Mouse (Mus musculus) right cerebral cortex, postnatal 10 days (tissue): ENCODE measurements around the gene Naa40.
A peak's percentile ranks its signal among the peaks of the same experiment; 100 is the strongest.

Experiments used
- DNase-seq, 2 experiments: peaks; one replicate each; pipeline ENCODE4 v3.0.0; 2021; ENCODE audit warnings: low spot score in 2 of 2

Naa40 gene

DNA sequence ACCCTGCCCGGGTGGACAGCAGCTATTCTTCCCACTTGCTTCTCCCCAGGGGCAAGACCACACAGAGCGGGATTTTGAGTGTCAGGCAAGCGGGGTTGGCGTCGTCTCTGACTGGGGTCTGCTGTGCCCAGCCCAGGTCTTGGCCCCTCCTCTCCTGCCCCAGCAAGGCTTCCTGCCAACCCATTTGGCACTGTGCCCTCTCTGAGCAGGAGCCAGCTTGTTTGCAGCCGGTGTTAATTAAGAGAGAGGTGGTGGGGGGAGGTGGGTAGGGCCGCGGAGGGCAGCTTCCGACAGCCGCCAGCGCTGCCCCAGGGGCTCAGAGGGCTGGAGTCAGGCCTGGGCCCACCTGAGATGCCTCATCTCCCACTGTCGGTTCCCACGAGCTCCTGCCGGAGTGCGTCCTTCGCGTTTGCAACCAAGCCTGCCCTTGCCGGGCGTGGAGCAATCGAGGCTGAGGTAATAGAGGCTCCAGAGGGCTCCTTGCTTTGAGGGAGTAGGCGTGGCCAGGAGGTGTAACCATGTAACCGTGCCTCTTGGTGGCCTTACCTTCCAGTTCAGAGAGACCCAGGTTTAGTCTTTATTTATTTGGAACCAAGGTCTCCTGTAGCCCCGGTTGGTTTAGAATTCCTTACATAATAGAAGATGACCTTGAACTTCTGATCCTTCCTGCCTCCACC lies 58.6 kb downstream of the Naa40 start:
- DNase-seq, result peak; percentile 89 to 91

DNA sequence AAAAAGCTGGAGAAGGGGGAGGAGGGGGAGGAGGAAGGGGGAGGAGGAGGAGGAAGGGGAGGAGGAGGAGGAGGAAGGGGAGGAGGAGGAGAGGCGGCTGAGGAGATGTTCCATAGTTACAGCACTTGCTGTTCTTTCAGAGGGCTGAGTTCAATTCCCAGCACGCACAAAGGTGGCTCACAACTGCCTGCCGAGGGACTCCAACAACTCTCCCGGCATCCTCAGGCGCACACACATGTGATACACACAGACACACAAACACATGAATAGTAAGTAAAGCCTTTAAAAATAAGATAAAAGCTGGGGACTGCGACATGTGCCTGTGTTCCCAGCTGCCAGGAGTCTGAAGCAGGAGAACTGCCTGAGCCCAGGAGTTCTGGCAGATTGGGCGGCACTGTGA lies 59.5 kb downstream of the Naa40 start:
- no peak for DNase-seq

DNA sequence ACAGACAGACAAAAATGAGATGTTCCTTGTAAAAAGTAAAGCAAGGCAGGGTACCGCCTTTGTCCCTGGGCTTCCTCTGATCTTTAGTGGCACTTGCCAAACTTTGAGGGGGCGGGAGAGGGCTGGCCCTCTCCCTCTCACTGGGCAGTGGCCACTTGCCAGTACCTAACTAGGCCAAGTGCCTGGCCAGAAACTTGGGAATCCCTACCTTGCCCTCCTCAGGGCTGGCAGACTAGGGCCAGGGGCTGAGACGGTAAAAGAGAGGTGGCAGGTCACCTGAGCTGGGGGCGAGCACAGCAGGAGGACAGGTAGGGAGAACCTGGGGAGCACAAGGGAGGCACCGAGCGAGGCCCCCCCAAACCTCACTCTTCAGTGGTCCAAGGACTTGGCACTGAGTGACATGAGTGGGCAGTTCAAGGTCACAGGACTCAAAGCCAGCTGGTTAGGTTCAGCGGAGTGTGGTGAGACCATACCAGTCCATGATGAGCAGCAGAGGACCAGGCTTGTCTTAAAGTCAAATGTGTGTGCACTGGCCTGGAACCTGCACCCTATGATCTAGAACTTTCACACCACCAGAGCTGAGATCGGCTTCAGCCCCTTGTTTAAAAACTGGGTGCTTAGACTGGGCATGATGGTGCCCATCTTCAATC lies 60.1 kb downstream of the Naa40 start:
- peak; percentile 69 to 76 for DNase-seq

DNA sequence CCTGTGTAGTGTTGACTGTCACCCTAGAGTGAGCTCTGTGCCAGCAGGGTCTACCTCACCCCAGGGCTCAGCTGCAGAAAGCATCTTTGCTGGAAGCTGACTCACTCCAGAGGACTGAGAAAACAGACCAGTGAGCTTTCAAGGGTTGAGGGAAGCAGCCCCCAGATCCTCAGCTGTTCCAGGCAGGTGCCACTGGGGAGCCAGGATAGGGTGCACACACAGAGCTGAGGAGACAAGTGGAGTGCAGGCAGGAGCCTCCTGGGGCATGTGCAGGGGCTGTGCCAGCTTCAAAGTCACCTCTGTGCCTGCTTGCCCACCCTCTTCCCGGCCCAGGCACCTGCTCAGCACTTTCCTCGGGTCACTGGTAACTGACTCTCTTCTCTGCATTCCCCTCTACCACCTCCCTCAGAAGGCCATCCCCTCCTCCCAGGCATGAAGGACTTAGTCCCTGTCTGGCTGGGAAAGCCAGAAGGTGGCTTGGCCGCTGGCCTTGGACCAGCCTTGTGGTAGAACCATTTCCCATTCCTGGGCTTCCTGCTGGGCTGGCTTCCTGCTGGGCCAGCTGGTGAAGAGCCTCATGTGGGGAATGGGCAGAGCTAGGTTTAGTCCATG lies 62.0 kb downstream of the Naa40 start:
- DNase-seq, result no peak

- no peak for DNase-seq
These were observed 63.0 kb downstream of the Naa40 start for GRCm38 (mm10) chr19:7177804-7178511.

GRCm38 (mm10) chr19:7176041-7176696 lies 64.8 kb downstream of the Naa40 start:
- DNase-seq, result peak in 1 of 2 experiments; percentile 63
